Mouse (Mus musculus) embryonic facial prominence, embryonic 10.5 days (tissue): ENCODE data around the gene Snrpg. TPM values are rescaled to one million over a fixed set of nuclear protein-coding genes. Genes with fewer than 3 reads are reported as not detected.
A peak's percentile ranks its signal among the peaks of the same experiment; 100 is the strongest.

Source experiments
- DNase-seq: peaks from one replicate; pipeline ENCODE4 v3.0.0-alpha.2; 2017; ENCODE audit warnings: low spot score
- H3K27ac ChIP-seq: fragments of 300-500 bp; sonication (generic); replicated peaks from 2 replicates; pipeline ENCODE4 v1.5.1; 2016; ENCODE audit warnings: mild to moderate bottlenecking
- H3K27me3 ChIP-seq: fragments of 300-500 bp; sonication (generic); replicated peaks from 2 replicates; pipeline ENCODE4 v1.6.1; 2016; ENCODE audit warnings: low read depth, mild to moderate bottlenecking; ENCODE audit not compliant: poor library complexity, severe bottlenecking
- H3K36me3 ChIP-seq: fragments of 300-500 bp; sonication (generic); replicated peaks from 2 replicates; pipeline ENCODE4 v1.6.1; 2016; ENCODE audit warnings: mild to moderate bottlenecking, moderate library complexity
- H3K4me1 ChIP-seq: fragments of 300-500 bp; sonication (generic); 2 replicates; pipeline ENCODE4 v1.6.1; 2016
- H3K4me3 ChIP-seq: fragments of 300-500 bp; sonication (generic); 2 replicates; pipeline ENCODE4 v1.5.1; 2016; ENCODE audit warnings: mild to moderate bottlenecking, moderate library complexity
- H3K9me3 ChIP-seq: fragments of 300-500 bp; sonication (generic); 2 replicates; pipeline ENCODE4 v1.6.1; 2016; ENCODE audit warnings: mild to moderate bottlenecking
- WGBS: fragments of 180-500 bp; shearing (Covaris S2); methylation state at CpG from one replicate; pipeline ENCODE4 v1.1.7; 2016; 5-methylcytosine and 5-hydroxymethylcytosine counted together
- polyA plus RNA-seq: library from polyadenylated mRNA; unstranded; fragments of >200 nt; fragmentation: Nextera tagmentation; extraction: Ambion mirVana; gene quantifications from 2 replicates; pipeline ENCODE4 v1.2.1, GENCODE M21; 2016

Snrpg gene
- polyA plus RNA-seq, 1 experiment from 2014 or later: 902 TPM

DNA sequence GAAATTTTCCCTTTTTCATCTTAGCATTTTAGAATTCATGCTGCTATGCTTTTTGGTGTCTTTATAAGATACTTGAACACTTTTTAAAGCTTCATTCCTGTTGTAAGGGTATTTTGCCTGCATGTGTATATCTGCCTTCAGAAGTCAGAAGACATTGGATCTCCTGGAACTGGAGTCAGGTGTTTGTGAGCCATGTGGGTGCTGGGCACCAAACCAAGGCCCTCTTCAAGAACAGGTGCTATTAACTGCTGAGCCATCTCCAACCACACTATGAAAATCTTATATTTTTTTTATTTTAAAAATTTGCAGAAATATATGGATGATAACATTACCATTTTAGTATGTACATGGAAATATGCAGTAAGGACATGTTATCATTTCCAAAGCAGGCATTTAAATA lies 35.2 kb downstream of the Snrpg start:
- Histone ChIP-seq H3K36me3 (peaks cover 39% of the 10 kb centered on the region), H3K27me3 (no peaks in the 10 kb centered on the region), H3K4me3 (peak overlapping the region; percentile 91), H3K27ac (peak overlapping the region; percentile 100; the same call in 1 of the 2 replicates), H3K9me3 (no peaks in the 10 kb centered on the region), H3K4me1 (peaks cover 13% of the 10 kb centered on the region)
- DNase-seq: no peak

DNA sequence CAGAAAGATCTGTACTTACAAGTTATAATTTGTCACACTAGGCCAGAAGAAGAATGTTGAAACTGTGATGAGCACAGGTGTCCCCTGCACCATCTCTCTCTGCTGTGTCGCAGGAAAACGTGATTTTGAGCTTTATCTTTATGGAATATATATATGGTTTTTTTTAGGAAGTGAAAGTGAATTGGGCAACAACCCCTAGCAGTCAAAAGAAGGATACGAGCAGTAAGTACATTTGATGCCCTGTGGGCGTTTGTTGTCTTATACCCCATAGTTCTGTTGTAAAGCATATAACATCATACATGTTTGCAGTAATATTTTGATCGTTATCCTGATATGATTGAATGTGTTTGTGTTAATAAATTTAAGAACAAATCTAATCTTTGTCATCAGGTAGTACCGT lies 47.6 kb downstream of the Snrpg start:
- DNase-seq: no peak
- Histone ChIP-seq H3K27me3 (no peaks in the 10 kb centered on the region), H3K36me3 (peaks cover 100% of the 10 kb centered on the region), H3K9me3 (no peaks in the 10 kb centered on the region), H3K4me1 (no peaks in the 10 kb centered on the region), H3K27ac (no peak overlapping the region), H3K4me3 (no peak overlapping the region)
- 92% methylated on average over 6 of the region's 6 CpGs for WGBS

DNA sequence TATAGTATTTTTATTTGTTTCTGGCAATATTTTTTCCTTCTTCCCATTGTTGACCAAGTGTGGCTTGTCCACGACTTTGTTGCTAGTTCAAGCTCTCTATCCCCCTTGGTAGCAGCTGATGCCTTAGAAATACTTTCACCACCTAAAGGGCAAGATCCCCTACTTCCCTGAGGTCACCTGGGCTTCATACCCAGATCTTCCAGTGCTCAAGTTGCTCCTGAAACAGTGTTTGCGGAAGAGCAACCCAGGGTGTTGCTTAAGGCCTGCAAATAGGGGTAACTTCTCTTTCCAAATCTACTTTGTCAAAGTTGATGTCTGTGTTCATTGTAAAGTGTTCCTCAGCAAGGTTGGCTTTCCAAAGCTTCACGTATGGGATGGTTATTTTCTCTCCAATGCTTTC lies 48.1 kb downstream of the Snrpg start:
- no peaks in the 10 kb centered on the region for H3K27me3 ChIP-seq
- peaks cover 100% of the 10 kb centered on the region for H3K36me3 ChIP-seq
- H3K4me1 ChIP-seq: no peaks in the 10 kb centered on the region
- WGBS: 93% methylated on average over 3 of the region's 3 CpGs
- no peaks in the 10 kb centered on the region for H3K9me3 ChIP-seq
- no peak overlapping the region for H3K27ac ChIP-seq
- no peak overlapping the region for H3K4me3 ChIP-seq
- DNase-seq: no peak

DNA sequence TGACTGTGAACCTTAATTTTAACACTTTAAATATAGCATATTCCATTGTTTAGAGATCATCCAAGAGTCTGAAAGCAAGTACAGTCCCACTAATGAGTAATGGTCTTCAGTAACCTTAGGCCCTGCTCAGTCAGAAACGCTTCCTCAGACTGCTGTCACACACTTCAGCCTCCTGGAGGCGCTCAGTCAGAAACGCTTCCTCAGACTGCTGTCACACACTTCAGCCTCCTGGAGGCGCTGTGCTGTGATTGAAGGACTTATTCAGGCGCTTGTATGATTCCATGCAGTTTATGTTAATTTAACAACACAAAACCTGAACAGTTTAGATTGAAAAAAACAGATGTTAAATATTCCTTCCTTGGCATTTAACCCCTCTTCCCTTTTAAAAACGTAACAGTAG lies 49.4 kb downstream of the Snrpg start:
- Histone ChIP-seq H3K4me3 (no peak overlapping the region), H3K27ac (no peak overlapping the region), H3K36me3 (peaks cover 100% of the 10 kb centered on the region), H3K27me3 (no peaks in the 10 kb centered on the region), H3K9me3 (no peaks in the 10 kb centered on the region), H3K4me1 (no peaks in the 10 kb centered on the region)
- peak; percentile 24 for DNase-seq
- WGBS: 75% methylated on average over 6 of the region's 6 CpGs

DNA sequence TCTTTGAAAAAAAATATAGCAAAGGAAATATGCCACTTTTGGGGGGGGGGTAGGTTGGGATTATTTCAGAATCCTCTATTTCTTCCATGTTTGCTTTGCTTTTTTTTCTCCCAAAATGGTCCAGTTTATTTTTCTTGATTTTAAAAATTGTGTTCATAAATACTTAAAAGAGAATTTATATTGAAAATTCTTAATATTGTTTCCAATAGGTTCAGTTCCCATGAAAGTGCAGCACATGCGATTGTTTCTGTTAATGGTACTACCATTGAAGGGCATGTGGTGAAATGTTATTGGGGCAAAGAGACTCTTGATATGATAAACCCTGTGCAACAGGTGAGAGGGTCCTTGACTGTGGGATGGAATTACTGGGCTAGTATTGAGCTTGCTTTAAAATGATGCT lies 55.3 kb downstream of the Snrpg start, which contains the start of gene Gm44790:
TSS of gene Gm44790 (plus strand) at position 301 of the 400 bp plus-strand sequence.
- 97% methylated on average over 1 of the region's 1 CpGs for WGBS
- H3K4me1 ChIP-seq: no peaks in the 10 kb centered on the region
- no peak within 1 kb of the TSS for H3K27ac ChIP-seq
- no peaks in the 10 kb centered on the region for H3K9me3 ChIP-seq
- H3K27me3 ChIP-seq: no peaks in the 10 kb centered on the region
- peaks cover 100% of the 10 kb centered on the region for H3K36me3 ChIP-seq
- H3K4me3 ChIP-seq: no peak within 1 kb of the TSS
- no peak for DNase-seq

Other genes starting within 250 kb of the Snrpg start
- gene Tgfa, start 176.1 kb upstream of the Snrpg start, polyA plus RNA-seq: 2.1 and 2.4 TPM in 2 replicates
- 191 and 201 TPM in 2 replicates for gene Fam136a, start 5.7 kb upstream of the Snrpg start, polyA plus RNA-seq
- 68.2 and 73.0 TPM in 2 replicates for gene Pcyox1, start 25.9 kb downstream of the Snrpg start, polyA plus RNA-seq
- 214 and 222 TPM in 2 replicates for gene Tia1, start 32.9 kb downstream of the Snrpg start, polyA plus RNA-seq
- 0.69 and 2.5 TPM in 2 replicates for gene Gm44790, start 55.4 kb downstream of the Snrpg start, polyA plus RNA-seq
- 22.6 and 25.1 TPM in 2 replicates for gene C87436, start 67.1 kb downstream of the Snrpg start, polyA plus RNA-seq
- gene Pcbp1, start 155.0 kb downstream of the Snrpg start, polyA plus RNA-seq: 560 and 592 TPM in 2 replicates